In the genomic region with DNA sequence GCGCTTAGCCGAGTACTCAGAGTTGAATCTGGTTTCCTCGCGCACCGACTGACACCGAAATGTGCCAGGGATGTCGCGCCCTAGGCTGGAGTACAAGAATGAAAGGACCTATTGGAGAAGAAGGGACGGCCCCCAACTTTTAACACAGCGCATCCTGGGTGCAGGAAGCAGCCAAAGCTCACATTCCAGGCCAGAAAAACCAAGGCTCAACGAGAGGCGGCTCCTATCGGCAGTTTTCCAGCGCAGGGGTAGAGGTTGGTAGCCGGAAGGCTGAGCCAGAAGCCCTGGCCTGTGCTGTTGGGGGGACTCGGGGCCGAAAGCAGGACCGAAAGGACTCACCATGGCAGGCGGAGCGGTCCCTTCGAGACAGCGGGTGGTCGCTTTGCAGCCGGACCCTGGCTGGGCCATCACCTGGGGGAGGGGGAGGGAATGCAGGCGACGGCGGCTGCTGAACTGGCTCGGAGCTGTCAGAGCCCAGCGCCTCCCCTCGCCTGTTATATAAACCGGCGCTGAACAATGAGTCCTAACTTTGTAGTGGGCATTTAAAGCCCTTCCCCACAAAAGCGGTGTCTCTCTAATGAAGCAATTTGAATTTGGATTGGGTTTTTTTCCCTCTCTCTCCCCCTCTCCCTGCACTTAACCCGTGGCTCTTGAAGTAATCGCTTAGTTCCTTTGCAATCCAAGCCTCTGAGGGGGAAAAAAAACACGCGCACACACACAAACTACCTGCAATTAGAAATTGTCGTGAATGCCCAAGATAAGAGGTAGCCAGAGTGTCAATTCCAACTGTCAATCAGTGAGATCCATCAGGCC, we compare ENCODE assay signal across 8 mouse cellular contexts. TPM values are rescaled to one million over a fixed set of nuclear protein-coding genes. Genes with fewer than 3 reads are reported as not detected.
A peak's percentile ranks its signal among the peaks of the same experiment; 100 is the strongest.
DNase-seq lines count a peak whose midpoint lies in the region; ATAC-seq and TF ChIP-seq lines count a peak whose summit lies in the region.

No protein-coding gene starts in this region.

- no peak for ATAC-seq in lung, embryonic 14.5 days (ENCODE audit: insufficient read depth)
- no peak for ATAC-seq in embryonic facial prominence, embryonic 12.5 days (ENCODE audit: insufficient number of reproducible peaks, insufficient read depth, low FRiP score, low TSS enrichment)
- no peak for ATAC-seq in hindbrain, embryonic 14.5 days (ENCODE audit: low FRiP score)

- no peaks in the 10 kb centered on the region for H3K9me3 ChIP-seq in lung, embryonic 14.5 days (ENCODE audit: low read depth, low read length)
- H3K9me3 ChIP-seq in embryonic facial prominence, embryonic 12.5 days: no peaks in the 10 kb centered on the region
- H3K9me3 ChIP-seq in hindbrain, embryonic 14.5 days (ENCODE audit: control insufficient read depth, low read length): no peaks in the 10 kb centered on the region

- TF ChIP-seq CTCF in lung, embryonic 14.5 days (IDR thresholded peaks at IDR 0.05; ENCODE audit: low read depth): no peak

- peak overlapping the region; percentile 16; the same call in 1 of the 2 replicates for H3K9ac ChIP-seq in lung, embryonic 14.5 days
- H3K9ac ChIP-seq in embryonic facial prominence, embryonic 12.5 days: peak overlapping the region; percentile 88
- H3K9ac ChIP-seq in hindbrain, embryonic 14.5 days: no peak overlapping the region

- peak overlapping the region; percentile 71 for H3K4me2 ChIP-seq in lung, embryonic 14.5 days
- H3K4me2 ChIP-seq in embryonic facial prominence, embryonic 12.5 days (replicated peaks): peak overlapping the region; percentile 77
- peak overlapping the region; percentile 53 for H3K4me2 ChIP-seq in hindbrain, embryonic 14.5 days (replicated peaks)

- under 1% methylated on average over 38 of the region's 38 CpGs for WGBS in lung, embryonic 14.5 days
- WGBS in embryonic facial prominence, embryonic 12.5 days: under 1% methylated on average over 38 of the region's 38 CpGs
- under 1% methylated on average over 38 of the region's 38 CpGs for WGBS in hindbrain, embryonic 14.5 days

- H3K27ac ChIP-seq in lung, embryonic 14.5 days (ENCODE audit: low read depth): no peak overlapping the region
- peak overlapping the region; percentile 92 for H3K27ac ChIP-seq in embryonic facial prominence, embryonic 12.5 days
- no peak overlapping the region for H3K27ac ChIP-seq in hindbrain, embryonic 14.5 days

- peak; percentile 48 for DNase-seq in lung, embryonic 14.5 days
- DNase-seq in lung, postnatal 25 days (ENCODE audit: low spot score): no peak
- DNase-seq in hindbrain, embryonic 14.5 days (ENCODE audit: low spot score): no peak
- peak; percentile 24 to 32 for DNase-seq in lung, postnatal 4 days
- DNase-seq in spleen, postnatal 14 days (ENCODE audit: low spot score in 2 of 2): no peak
- no peak for DNase-seq in frontal cortex, postnatal 25 days (ENCODE audit: low spot score in 2 of 2)
- DNase-seq in frontal cortex, postnatal 10 days (ENCODE audit: low spot score in 2 of 2): no peak

- H3K4me3 ChIP-seq in lung, embryonic 14.5 days (ENCODE audit: low read depth, low read length): peak overlapping the region; percentile 46
- H3K4me3 ChIP-seq in embryonic facial prominence, embryonic 12.5 days: peak overlapping the region; percentile 62
- peak overlapping the region; percentile 30 for H3K4me3 ChIP-seq in hindbrain, embryonic 14.5 days (replicated peaks; ENCODE audit: low read length)

- 0 out of 2 replicates have a peak, but pooled peaks cover 3% of the 10 kb centered on the region for H3K4me1 ChIP-seq in lung, embryonic 14.5 days (ENCODE audit: insufficient read depth)
- H3K4me1 ChIP-seq in embryonic facial prominence, embryonic 12.5 days: peaks cover 49% of the 10 kb centered on the region
- peaks cover 34% of the 10 kb centered on the region for H3K4me1 ChIP-seq in hindbrain, embryonic 14.5 days (replicated peaks; ENCODE audit: control insufficient read depth, insufficient read depth, low read length)

- H3K27me3 ChIP-seq in lung, embryonic 14.5 days (ENCODE audit: insufficient read depth, low read length): peaks cover 98% of the 10 kb centered on the region
- H3K27me3 ChIP-seq in embryonic facial prominence, embryonic 12.5 days: peaks cover 85% of the 10 kb centered on the region
- peaks cover 99% of the 10 kb centered on the region for H3K27me3 ChIP-seq in hindbrain, embryonic 14.5 days (ENCODE audit: control insufficient read depth, insufficient read depth, low read length)

- H3K36me3 ChIP-seq in lung, embryonic 14.5 days (ENCODE audit: insufficient read depth): no peaks in the 10 kb centered on the region
- H3K36me3 ChIP-seq in embryonic facial prominence, embryonic 12.5 days: no peaks in the 10 kb centered on the region
- H3K36me3 ChIP-seq in hindbrain, embryonic 14.5 days (replicated peaks; ENCODE audit: control insufficient read depth, insufficient read depth): no peaks in the 10 kb centered on the region

RNA-seq across cellular contexts. Expression of a gene that starts 1.4 kb away (rescaled TPM):
- polyA plus RNA-seq in lung, embryonic 14.5 days (2014; fragmentation: Nextera tagmentation; extraction: Ambion mirVana): 10.8 and 12.8 TPM in 2 replicates
- 15.5 and 22.3 TPM in 2 replicates for polyA plus RNA-seq in embryonic facial prominence, embryonic 12.5 days (2016; fragmentation: Nextera tagmentation; extraction: Ambion mirVana)
- polyA plus RNA-seq in hindbrain, embryonic 14.5 days (2014; fragmentation: Nextera tagmentation; extraction: Ambion mirVana): 0.90 and 1.2 TPM in 2 replicates

RNA-seq across cellular contexts. Expression of a gene that starts 32.4 kb away (rescaled TPM):
- 30.4 and 42.3 TPM in 2 replicates for polyA plus RNA-seq in lung, embryonic 14.5 days (2014; fragmentation: Nextera tagmentation; extraction: Ambion mirVana)
- 24.5 and 29.1 TPM in 2 replicates for polyA plus RNA-seq in embryonic facial prominence, embryonic 12.5 days (2016; fragmentation: Nextera tagmentation; extraction: Ambion mirVana)
- polyA plus RNA-seq in hindbrain, embryonic 14.5 days (2014; fragmentation: Nextera tagmentation; extraction: Ambion mirVana): 30.8 and 33.3 TPM in 2 replicates

RNA-seq across cellular contexts. Expression of a gene that starts 32.8 kb away (rescaled TPM):
- polyA plus RNA-seq in lung, embryonic 14.5 days (2014; fragmentation: Nextera tagmentation; extraction: Ambion mirVana): 71.1 and 76.4 TPM in 2 replicates
- 96.2 and 96.3 TPM in 2 replicates for polyA plus RNA-seq in embryonic facial prominence, embryonic 12.5 days (2016; fragmentation: Nextera tagmentation; extraction: Ambion mirVana)
- 130 and 137 TPM in 2 replicates for polyA plus RNA-seq in hindbrain, embryonic 14.5 days (2014; fragmentation: Nextera tagmentation; extraction: Ambion mirVana)

RNA-seq across cellular contexts. Expression of a gene that starts 54.5 kb away (rescaled TPM):
- 0.54 and 1.0 TPM in 2 replicates for polyA plus RNA-seq in lung, embryonic 14.5 days (2014; fragmentation: Nextera tagmentation; extraction: Ambion mirVana)
- polyA plus RNA-seq in embryonic facial prominence, embryonic 12.5 days (2016; fragmentation: Nextera tagmentation; extraction: Ambion mirVana): 0.24 and 0.56 TPM in 2 replicates
- 3.1 and 4.2 TPM in 2 replicates for polyA plus RNA-seq in hindbrain, embryonic 14.5 days (2014; fragmentation: Nextera tagmentation; extraction: Ambion mirVana)

RNA-seq across cellular contexts. Expression of a gene that starts 54.6 kb away (rescaled TPM):
- 247 TPM in 2 replicates for polyA plus RNA-seq in lung, embryonic 14.5 days (2014; fragmentation: Nextera tagmentation; extraction: Ambion mirVana)
- polyA plus RNA-seq in embryonic facial prominence, embryonic 12.5 days (2016; fragmentation: Nextera tagmentation; extraction: Ambion mirVana): 185 and 199 TPM in 2 replicates
- 324 and 335 TPM in 2 replicates for polyA plus RNA-seq in hindbrain, embryonic 14.5 days (2014; fragmentation: Nextera tagmentation; extraction: Ambion mirVana)

Comparison
In these comparisons a context has a peak if more than half of its experiments do, and no peak if none do; other contexts are left out.
1. DNase-seq: peak in lung, embryonic 14.5 days (single experiment) and lung, postnatal 4 days (2 of 2); none in lung, postnatal 25 days (single experiment), hindbrain, embryonic 14.5 days (single experiment), spleen, postnatal 14 days (0 of 2), frontal cortex, postnatal 25 days (0 of 2) and frontal cortex, postnatal 10 days (0 of 2).
2. Peak in every context shown above with its lines, with median percentiles within 50 percentile points of each other: H3K4me2 ChIP-seq and H3K4me3 ChIP-seq.